Mouse (Mus musculus) cortical plate, adult 2 months (tissue): ENCODE data around the gene Mmrn2.

Source experiments
- CTCF ChIP-seq: fragments of 200-500 bp; IDR thresholded peaks from 2 replicates; pipeline ENCODE4 v1.5.1; 2011; ENCODE audit warnings: mild to moderate bottlenecking, control low read depth, low read length; ENCODE audit not compliant: insufficient read depth; ENCODE audit errors: extremely low read depth
- POLR2A ChIP-seq: fragments of 200-500 bp; IDR thresholded peaks from 2 replicates; pipeline ENCODE4 v1.6.1; 2011; ENCODE audit warnings: mild to moderate bottlenecking, low read length, control low read depth; ENCODE audit not compliant: insufficient read depth; ENCODE audit errors: extremely low read depth

GRCm38 (mm10) chr14:34410716-34411115 is 35.5 kb downstream of the Mmrn2 start:
- TF ChIP-seq POLR2A (no peak), CTCF (no peak)
